In the genomic region with DNA sequence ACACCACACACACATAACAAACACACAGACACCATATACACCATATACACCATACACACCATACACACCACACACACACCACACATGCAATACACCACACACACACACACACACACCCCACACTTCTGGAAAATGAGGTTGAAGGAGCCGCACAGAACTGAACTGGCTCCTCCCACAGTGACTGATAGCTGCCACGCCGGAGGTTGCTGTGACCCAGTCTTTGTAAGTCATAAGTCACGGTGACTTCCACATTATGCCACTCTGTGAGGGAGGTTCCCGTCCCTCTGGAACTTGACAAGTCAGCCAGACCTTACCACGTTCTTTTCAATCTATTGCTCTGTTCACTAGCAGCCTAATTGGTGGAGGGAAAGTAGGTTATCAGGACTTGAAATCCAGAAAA, we compare ENCODE assay signal across 23 mouse cellular contexts. TPM values are rescaled to one million over a fixed set of nuclear protein-coding genes. Genes with fewer than 3 reads are reported as not detected.
"Had no signal": no experiment of that assay in that cellular context is flagged by ENCODE, and none has a peak within 500 bp of the region (broad histone marks: within the 10 kb centered on the region; RNA-seq: fewer than 3 reads in every experiment).

No protein-coding gene starts in this region.

- H3K4me3 ChIP-seq: left cerebral cortex, adult 2 months; limb, embryonic 15.5 days; liver, embryonic 12.5 days; midbrain, embryonic 10.5 days; myocyte; neural tube, embryonic 15.5 days had no signal

- H3K4me2 ChIP-seq: limb, embryonic 15.5 days; liver, embryonic 12.5 days; lung, embryonic 14.5 days; neural tube, embryonic 15.5 days had no signal

- H3K4me1 ChIP-seq: liver, embryonic 12.5 days had no signal

- H3K36me3 ChIP-seq: limb, embryonic 15.5 days; liver, embryonic 12.5 days; midbrain, embryonic 10.5 days; neural tube, embryonic 15.5 days had no signal

- DNase-seq: kidney, adult 8-10 months; kidney, postnatal 25 days; lung, embryonic 14.5 days; lung, postnatal 10 days; lung, postnatal 4 days; midbrain, embryonic 14.5 days; right cerebral cortex, adult 18-20 months; right cerebral cortex, postnatal 25 days; thymus, adult 2 months; thymus, postnatal 36 days had no signal

- ATAC-seq: liver, embryonic 12.5 days had no signal

- H3K27ac ChIP-seq: left cerebral cortex, adult 2 months; limb, embryonic 15.5 days; liver, embryonic 12.5 days; midbrain, embryonic 10.5 days; neural tube, embryonic 15.5 days had no signal

- H3K27me3 ChIP-seq: limb, embryonic 15.5 days had no signal

- H3K9me3 ChIP-seq: limb, embryonic 15.5 days; liver, embryonic 12.5 days; midbrain, embryonic 10.5 days; neural tube, embryonic 15.5 days had no signal

- H3K9ac ChIP-seq: limb, embryonic 15.5 days; liver, embryonic 12.5 days; lung, embryonic 14.5 days; neural tube, embryonic 15.5 days had no signal

RNA-seq across cellular contexts. Expression of a gene that starts 1.6 kb away (rescaled TPM):
- polyA plus RNA-seq: liver, embryonic 12.5 days; liver, embryonic 16.5 days; neural tube, embryonic 11.5 days had no signal

RNA-seq across cellular contexts. Expression of a gene that starts 39.3 kb away (rescaled TPM):
- total RNA-seq: layer of hippocampus, postnatal 25 days; left cerebral cortex, adult 2 months; left cerebral cortex, postnatal 14 days had no signal
- polyA plus RNA-seq: limb, embryonic 11.5 days; limb, embryonic 15.5 days; liver, embryonic 12.5 days; liver, embryonic 16.5 days; lung, embryonic 14.5 days; midbrain, embryonic 10.5 days; midbrain, embryonic 14.5 days; myocyte; neural tube, embryonic 11.5 days; neural tube, embryonic 15.5 days; small intestine, adult 2 months; stomach, embryonic 14.5 days; thymus, adult 2 months had no signal
